ENCODE assay signal across 7 mouse cellular contexts in genomic region chr12:115664081-115664480, GRCm38 (mm10).
DNase-seq lines count a peak whose midpoint lies in the region; ATAC-seq lines count a peak whose summit lies in the region.

No protein-coding gene starts in this region.

- DNase-seq in CD4-positive helper T cell, adult 2 months (ENCODE audit: low read depth, low spot score) = peak; percentile 14
- DNase-seq in ES-CJ7 (ENCODE audit: low read depth, low spot score) (peak; percentile 67), NIH3T3 (ENCODE audit: low read depth) (peak; percentile 12)
- peak; percentile 3 to 9 for DNase-seq in thymus, postnatal 10 days (ENCODE audit: low spot score in 2 of 2)

- peak; percentile 52; the same call in 1 of the 2 replicates for ATAC-seq in granulocyte monocyte progenitor cell, adult 5-6 weeks (replicated peaks; ENCODE audit: poor library complexity, severe bottlenecking)
- peak; percentile 77 for ATAC-seq in megakaryocyte, adult 5-6 weeks (ENCODE audit: poor library complexity, severe bottlenecking)
- ATAC-seq in neutrophil, adult 5-6 weeks (ENCODE audit: extremely low read depth, insufficient number of reproducible peaks, low FRiP score, poor library complexity, severe bottlenecking) = 0 out of 2 replicates have a peak, but pooled peaks have one; percentile 39

Comparison
In these comparisons a context has a peak if more than half of its experiments do, and no peak if none do; other contexts are left out.
1. Peak in every context shown above with its lines: DNase-seq and ATAC-seq.
2. DNase-seq: peak in every context shown above with its lines; median percentile 67 in ES-CJ7; 14 in CD4-positive helper T cell, adult 2 months; 12 in NIH3T3; 6 in thymus, postnatal 10 days.